Mouse (Mus musculus) midbrain, embryonic 11.5 days (tissue): ENCODE data around the gene Krt31. TPM values are rescaled to one million over a fixed set of nuclear protein-coding genes. Genes with fewer than 3 reads are reported as not detected.

Experiments
- ATAC-seq: fragments of 200-750 bp; cut with Nextera tagmentation; 2 replicates; pipeline ENCODE4 v1.8.0; 2017; ENCODE audit warnings: moderate TSS enrichment, moderate library complexity; ENCODE audit not compliant: low FRiP score
- DNase-seq: peaks from one replicate; pipeline ENCODE4 v3.0.0; 2015; ENCODE audit warnings: low spot score; ENCODE audit errors: missing footprints
- H3K27ac ChIP-seq: fragments of 300-500 bp; sonication (generic); 2 replicates; pipeline ENCODE4 v1.5.1; 2014; ENCODE audit warnings: low read depth, low read length
- H3K27me3 ChIP-seq: fragments of 300-500 bp; sonication (generic); 2 replicates; pipeline ENCODE4 v1.6.1; 2014; ENCODE audit warnings: mild to moderate bottlenecking, low read length, moderate library complexity, mixed read lengths; ENCODE audit not compliant: control insufficient read depth, insufficient read depth
- H3K36me3 ChIP-seq: fragments of 300-500 bp; sonication (generic); 2 replicates; pipeline ENCODE4 v1.6.1; 2014; ENCODE audit warnings: mild to moderate bottlenecking, low read length, moderate library complexity, mixed read lengths; ENCODE audit not compliant: control insufficient read depth, insufficient read depth
- H3K4me1 ChIP-seq: fragments of 300-500 bp; sonication (generic); 2 replicates; pipeline ENCODE4 v1.6.1; 2014; ENCODE audit warnings: low read length; ENCODE audit not compliant: control insufficient read depth, insufficient read depth
- H3K4me2 ChIP-seq: fragments of 300-500 bp; sonication (generic); 2 replicates; pipeline ENCODE4 v1.6.1; 2014; ENCODE audit warnings: mild to moderate bottlenecking, moderate library complexity
- H3K4me3 ChIP-seq: fragments of 300-500 bp; sonication (generic); 2 replicates; pipeline ENCODE4 v1.5.1; 2014; ENCODE audit warnings: low read depth, low read length
- H3K9ac ChIP-seq: fragments of 300-500 bp; sonication (generic); 2 replicates; pipeline ENCODE4 v1.6.1; 2014; ENCODE audit warnings: low read length
- H3K9me3 ChIP-seq: fragments of 300-500 bp; sonication (generic); 2 replicates; pipeline ENCODE4 v1.6.1; 2016; ENCODE audit warnings: low read length; ENCODE audit not compliant: control insufficient read depth
- WGBS: fragments of 180-500 bp; shearing (Covaris S2); extraction: QIAGEN DNeasy Blood & Tissue Kit; methylation state at CpG from one replicate; pipeline ENCODE4 v1.1.7; 2014; 5-methylcytosine and 5-hydroxymethylcytosine counted together
- polyA plus RNA-seq: library from polyadenylated mRNA; unstranded; fragments of >200 nt; fragmentation: Nextera tagmentation; extraction: Ambion mirVana; gene quantifications from 2 replicates; pipeline ENCODE4 v1.2.1, GENCODE M21; 2014

Krt31 gene
- polyA plus RNA-seq = not detected in 2 replicates

DNA sequence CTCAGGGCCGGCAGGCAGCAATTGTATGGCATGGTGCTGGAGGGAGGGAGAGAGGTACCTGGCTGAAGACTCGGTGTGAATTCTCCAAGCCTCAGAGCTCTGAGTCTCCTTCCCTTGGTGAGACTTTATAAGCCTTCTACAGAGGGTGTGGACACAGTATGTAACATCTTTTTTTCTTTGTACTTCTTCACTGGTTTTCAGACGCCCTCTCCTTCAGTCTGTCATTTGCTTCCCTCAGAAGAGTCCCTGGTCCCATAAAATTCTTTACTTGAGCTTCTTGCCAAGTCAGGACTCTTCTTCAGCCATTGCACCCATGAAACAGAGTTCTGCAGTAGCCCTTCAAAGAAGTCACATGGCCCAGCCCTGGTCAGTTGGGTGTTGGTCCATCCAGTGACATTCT is at the start of gene Krt31:
TSS of gene Krt31 (minus strand) at position 101 of the 400 bp plus-strand sequence.
- no peak within 1 kb of the TSS for H3K27ac ChIP-seq
- DNase-seq (no peak), ATAC-seq (no peak)
- no peaks in the 10 kb centered on the region for H3K4me1 ChIP-seq
- no peak within 1 kb of the TSS for H3K4me3 ChIP-seq
- H3K9ac ChIP-seq = no peak within 1 kb of the TSS
- 82% methylated on average over 3 of the region's 3 CpGs for WGBS
- no peak within 1 kb of the TSS for H3K4me2 ChIP-seq
- H3K9me3 ChIP-seq = no peaks in the 10 kb centered on the region
- no peaks in the 10 kb centered on the region for H3K27me3 ChIP-seq
- H3K36me3 ChIP-seq = no peaks in the 10 kb centered on the region

- no peak overlapping the region for H3K4me3 ChIP-seq
- no peaks in the 10 kb centered on the region for H3K36me3 ChIP-seq
- DNase-seq = no peak
- no peak overlapping the region for H3K9ac ChIP-seq
- no peak overlapping the region for H3K4me2 ChIP-seq
- WGBS = 71% methylated on average over 9 of the region's 9 CpGs
- no peak for ATAC-seq
- H3K27ac ChIP-seq = no peak overlapping the region
- H3K27me3 ChIP-seq = no peaks in the 10 kb centered on the region; the same call in 1 of the 2 replicates
- H3K9me3 ChIP-seq = no peaks in the 10 kb centered on the region
- peaks cover 4% of the 10 kb centered on the region; the same call in 1 of the 2 replicates for H3K4me1 ChIP-seq
These were observed 47.5 kb upstream of the Krt31 start for GRCm38 (mm10) chr11:100097819-100098218.

DNA sequence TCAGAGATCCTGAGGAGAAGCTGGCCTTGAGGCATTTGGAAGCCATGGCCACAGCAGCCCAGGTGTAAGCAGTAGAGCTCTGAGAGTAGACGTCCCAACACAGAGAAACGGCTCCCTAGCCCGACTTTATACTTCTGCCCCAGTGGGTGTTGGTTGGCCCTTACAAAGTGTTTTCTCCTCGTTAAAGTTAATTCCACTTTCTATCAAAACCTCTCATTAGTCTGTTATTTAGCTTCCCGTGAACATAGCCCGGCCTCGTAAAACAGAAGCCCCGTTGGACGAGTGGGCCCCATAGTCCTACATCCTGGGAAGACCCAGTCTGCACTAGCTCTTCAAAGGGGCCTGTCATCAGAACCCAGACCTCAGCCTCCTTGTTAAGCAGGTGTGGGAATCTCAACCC is 45.8 kb upstream of the Krt31 start, which contains the start of gene Krt35:
TSS of gene Krt35 (minus strand) at position 101 of the 400 bp plus-strand sequence.
- WGBS = 92% methylated on average over 9 of the region's 9 CpGs
- Histone ChIP-seq H3K4me3 (no peak within 1 kb of the TSS), H3K4me2 (no peak within 1 kb of the TSS), H3K9me3 (no peaks in the 10 kb centered on the region), H3K27ac (no peak within 1 kb of the TSS), H3K36me3 (no peaks in the 10 kb centered on the region), H3K27me3 (no peaks in the 10 kb centered on the region; the same call in 1 of the 2 replicates), H3K4me1 (peaks cover 4% of the 10 kb centered on the region; the same call in 1 of the 2 replicates), H3K9ac (no peak within 1 kb of the TSS)
- ATAC-seq (no peak), DNase-seq (no peak)

GRCm38 (mm10) chr11:100088378-100089025 is 38.2 kb upstream of the Krt31 start:
- no peaks in the 10 kb centered on the region for H3K9me3 ChIP-seq

GRCm38 (mm10) chr11:100087861-100088260 is 37.5 kb upstream of the Krt31 start, which contains the start of gene Krt32:
Gene Krt32 (minus strand): TSS chr11:100088226.
- Histone ChIP-seq H3K9me3 (no peaks in the 10 kb centered on the region), H3K4me3 (no peak within 1 kb of the TSS), H3K27me3 (no peaks in the 10 kb centered on the region), H3K36me3 (no peaks in the 10 kb centered on the region), H3K27ac (no peak within 1 kb of the TSS), H3K9ac (no peak within 1 kb of the TSS), H3K4me2 (no peak within 1 kb of the TSS), H3K4me1 (no peaks in the 10 kb centered on the region)
- DNase-seq = no peak
- ATAC-seq = no peak
- WGBS = 94% methylated on average over 10 of the region's 10 CpGs

More at GRCm38 (mm10) chr11:100088378-100089025, 38.2 kb upstream of the Krt31 start:
- DNase-seq = no peak
- no peak overlapping the region for H3K4me2 ChIP-seq
- H3K36me3 ChIP-seq = no peaks in the 10 kb centered on the region
- no peak overlapping the region for H3K9ac ChIP-seq
- no peak overlapping the region for H3K4me3 ChIP-seq
- no peak for ATAC-seq
- H3K27me3 ChIP-seq = no peaks in the 10 kb centered on the region
- 76% methylated on average over 7 of the region's 7 CpGs for WGBS
- no peak overlapping the region for H3K27ac ChIP-seq
- H3K4me1 ChIP-seq = no peaks in the 10 kb centered on the region

DNA sequence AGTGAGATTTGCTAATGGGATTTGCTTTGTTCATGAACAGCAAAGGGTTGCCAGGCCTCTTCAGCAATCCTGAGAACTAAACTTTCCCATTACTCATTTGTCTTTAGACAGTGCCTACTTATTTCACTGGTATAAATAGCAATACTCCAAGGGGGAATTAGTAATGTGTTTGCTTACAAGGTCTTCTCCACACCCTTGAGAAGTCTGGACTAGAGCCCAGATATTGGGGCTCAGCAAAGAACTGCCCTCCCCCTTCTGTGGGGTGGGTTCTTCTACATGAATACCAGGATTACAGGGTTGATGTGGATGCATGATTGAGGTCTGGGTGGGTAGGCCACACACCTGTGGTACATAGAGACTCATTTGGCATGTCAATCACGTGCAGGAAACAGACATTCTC is 23.5 kb upstream of the Krt31 start:
- 71% methylated on average over 1 of the region's 1 CpGs for WGBS
- ATAC-seq (no peak), DNase-seq (no peak)
- Histone ChIP-seq H3K36me3 (no peaks in the 10 kb centered on the region), H3K27me3 (no peaks in the 10 kb centered on the region), H3K9ac (no peak overlapping the region), H3K4me1 (no peaks in the 10 kb centered on the region), H3K4me3 (no peak overlapping the region), H3K9me3 (no peaks in the 10 kb centered on the region), H3K4me2 (no peak overlapping the region), H3K27ac (no peak overlapping the region)

DNA sequence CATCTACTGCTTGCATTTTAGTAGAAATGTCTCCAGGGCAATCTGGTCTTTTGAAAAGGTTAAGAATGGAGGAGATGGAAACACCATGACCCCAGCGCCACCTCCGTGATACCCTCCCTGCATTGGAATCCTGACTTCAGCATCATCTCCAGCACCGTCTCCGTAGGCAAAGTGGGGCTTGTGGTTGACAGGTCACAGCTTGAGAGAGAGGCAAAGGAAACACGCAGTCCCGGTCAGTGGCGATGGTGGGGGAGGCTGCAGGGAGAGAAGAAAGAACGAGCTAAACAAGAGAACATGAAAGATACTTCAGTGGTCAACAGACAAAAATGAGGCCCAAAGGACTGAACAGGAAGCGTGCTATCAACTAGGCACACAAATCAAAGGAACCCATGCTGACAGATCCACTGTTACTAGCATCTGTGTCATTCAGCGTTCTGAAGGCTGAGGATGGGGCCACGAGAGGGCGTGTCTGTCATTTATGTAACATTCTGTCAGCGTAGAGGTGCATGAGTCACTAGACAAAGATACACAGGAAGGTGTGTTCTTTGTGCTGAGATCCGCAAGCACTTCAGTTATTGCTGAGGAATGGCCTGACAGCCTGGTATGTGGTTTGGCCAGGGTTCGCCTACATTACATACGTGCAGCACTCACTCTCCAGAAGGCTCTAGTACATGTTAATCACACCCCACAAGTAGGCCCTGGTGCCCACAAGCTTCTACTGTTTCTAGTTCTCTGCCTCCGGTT is 17.1 kb upstream of the Krt31 start:
- ATAC-seq (no peak), DNase-seq (no peak)
- H3K27me3 ChIP-seq = no peaks in the 10 kb centered on the region
- H3K9ac ChIP-seq = no peak overlapping the region
- no peaks in the 10 kb centered on the region for H3K4me1 ChIP-seq
- whole genome bisulfite sequencing = 87% methylated on average over 17 of the region's 17 CpGs
- no peak overlapping the region for H3K4me2 ChIP-seq
- no peaks in the 10 kb centered on the region for H3K9me3 ChIP-seq
- H3K36me3 ChIP-seq = no peaks in the 10 kb centered on the region
- no peak overlapping the region for H3K27ac ChIP-seq
- no peak overlapping the region for H3K4me3 ChIP-seq

DNA sequence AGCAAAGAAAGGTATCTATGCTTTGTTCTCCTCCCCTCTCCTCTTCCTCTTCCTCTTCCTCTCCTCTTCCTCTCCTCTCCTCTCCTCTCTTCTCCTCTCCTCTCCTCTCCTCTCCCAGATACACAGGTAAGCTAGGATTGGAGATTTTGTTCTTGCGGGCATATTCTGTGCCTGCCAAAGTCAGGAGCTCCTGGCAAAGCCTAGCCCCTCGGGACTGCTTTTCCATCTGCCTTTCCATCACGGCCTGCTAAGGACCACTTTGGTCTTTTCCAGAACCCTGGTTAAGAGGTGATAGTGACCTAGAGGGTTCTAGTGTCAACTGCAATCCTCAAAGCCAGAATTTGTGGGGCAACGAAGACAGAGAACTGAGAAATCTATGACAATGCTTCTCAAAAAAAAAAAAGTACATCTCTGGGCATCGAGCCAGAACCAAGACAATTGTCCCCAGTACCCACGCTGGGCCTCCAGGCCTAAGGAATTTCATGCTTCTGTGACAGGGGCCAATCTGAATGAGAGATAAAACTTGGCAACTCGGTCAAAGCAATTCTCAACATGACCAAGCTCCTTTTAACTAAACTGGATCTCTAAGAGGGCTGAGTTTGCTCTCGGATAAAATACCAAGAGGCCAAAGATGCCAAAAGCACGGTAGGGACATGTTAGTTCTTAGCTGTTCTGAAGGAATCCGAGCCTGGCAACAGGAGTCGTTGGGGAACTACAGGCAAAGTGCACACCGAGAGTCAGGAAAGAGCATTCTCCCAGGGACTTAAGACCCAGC is 16.1 kb upstream of the Krt31 start:
- Histone ChIP-seq H3K4me3 (no peak overlapping the region), H3K9ac (no peak overlapping the region), H3K27ac (no peak overlapping the region), H3K36me3 (no peaks in the 10 kb centered on the region), H3K4me2 (no peak overlapping the region), H3K27me3 (no peaks in the 10 kb centered on the region), H3K4me1 (no peaks in the 10 kb centered on the region), H3K9me3 (no peaks in the 10 kb centered on the region)
- no peak for DNase-seq
- no peak for ATAC-seq
- 74% methylated on average over 12 of the region's 12 CpGs for WGBS
